Mouse (Mus musculus): ENCODE measurements around the gene Vpreb2. TPM values are rescaled to one million over a fixed set of nuclear protein-coding genes. Genes with fewer than 3 reads are reported as not detected.

The Vpreb2 gene
- polyA plus RNA-seq, 1 experiment: not detected

Other genes starting within 250 kb of the Vpreb2 start
- gene Med15, start 247.5 kb upstream of the Vpreb2 start, polyA plus RNA-seq (2012; ENCODE audit: insufficient read depth, insufficient read length, missing spikeins): 14.7 and 16.2 TPM in 2 replicates
- 10.2 and 19.0 TPM in 2 replicates for gene Klhl22, start 220.8 kb upstream of the Vpreb2 start, polyA plus RNA-seq (2012; ENCODE audit: insufficient read depth, insufficient read length, missing spikeins)
- 0.92 and 1.8 TPM in 2 replicates for gene Scarf2, start 183.1 kb upstream of the Vpreb2 start, polyA plus RNA-seq (2012; ENCODE audit: insufficient read depth, insufficient read length, missing spikeins)
- not detected in 2 replicates for gene B830017H08Rik, start 147.3 kb upstream of the Vpreb2 start, polyA plus RNA-seq (2012; ENCODE audit: insufficient read depth, insufficient read length, missing spikeins)
- gene Car15, start 142.1 kb upstream of the Vpreb2 start, polyA plus RNA-seq (2012; ENCODE audit: insufficient read depth, insufficient read length, missing spikeins): 1.5 and 2.1 TPM in 2 replicates
- gene Gm20518, start 88.8 kb upstream of the Vpreb2 start, polyA plus RNA-seq (2012; ENCODE audit: insufficient read depth, insufficient read length, missing spikeins): not detected in 2 replicates
- gene Tssk1, start 86.2 kb upstream of the Vpreb2 start, polyA plus RNA-seq (2012; ENCODE audit: insufficient read depth, insufficient read length, missing spikeins): 0.28 TPM in 1 of 2 replicates, not detected in the other
- gene Dgcr2, start 81.9 kb upstream of the Vpreb2 start, polyA plus RNA-seq (2012; ENCODE audit: insufficient read depth, insufficient read length, missing spikeins): 15.5 and 17.6 TPM in 2 replicates
- not detected in 2 replicates for gene Tssk2, start 81.8 kb upstream of the Vpreb2 start, polyA plus RNA-seq (2012; ENCODE audit: insufficient read depth, insufficient read length, missing spikeins)
- gene Ess2, start 69.1 kb upstream of the Vpreb2 start, polyA plus RNA-seq (2012; ENCODE audit: insufficient read depth, insufficient read length, missing spikeins): 8.3 and 8.8 TPM in 2 replicates
- not detected in 2 replicates for gene Gsc2, start 65.4 kb upstream of the Vpreb2 start, polyA plus RNA-seq (2012; ENCODE audit: insufficient read depth, insufficient read length, missing spikeins)
- 1,001 and 1,166 TPM in 2 replicates for gene Slc25a1, start 52.2 kb upstream of the Vpreb2 start, polyA plus RNA-seq (2012; ENCODE audit: insufficient read depth, insufficient read length, missing spikeins)
- gene Dgcr6, start 72.4 kb downstream of the Vpreb2 start, polyA plus RNA-seq (2012; ENCODE audit: insufficient read depth, insufficient read length, missing spikeins): 125 and 134 TPM in 2 replicates
- 14.8 and 27.5 TPM in 2 replicates for gene Prodh, start 109.8 kb downstream of the Vpreb2 start, polyA plus RNA-seq (2012; ENCODE audit: insufficient read depth, insufficient read length, missing spikeins)
- gene Rtn4r, start 147.2 kb downstream of the Vpreb2 start, polyA plus RNA-seq (2012; ENCODE audit: insufficient read depth, insufficient read length, missing spikeins): not detected in 2 replicates
- not detected in 2 replicates for gene Ccdc188, start 237.5 kb downstream of the Vpreb2 start, polyA plus RNA-seq (2012; ENCODE audit: insufficient read depth, insufficient read length, missing spikeins)

Data from brown adipose tissue, adult 24 weeks (tissue).